Mouse (Mus musculus): ENCODE results near the gene Tada1.

Gene Tada1

DNA sequence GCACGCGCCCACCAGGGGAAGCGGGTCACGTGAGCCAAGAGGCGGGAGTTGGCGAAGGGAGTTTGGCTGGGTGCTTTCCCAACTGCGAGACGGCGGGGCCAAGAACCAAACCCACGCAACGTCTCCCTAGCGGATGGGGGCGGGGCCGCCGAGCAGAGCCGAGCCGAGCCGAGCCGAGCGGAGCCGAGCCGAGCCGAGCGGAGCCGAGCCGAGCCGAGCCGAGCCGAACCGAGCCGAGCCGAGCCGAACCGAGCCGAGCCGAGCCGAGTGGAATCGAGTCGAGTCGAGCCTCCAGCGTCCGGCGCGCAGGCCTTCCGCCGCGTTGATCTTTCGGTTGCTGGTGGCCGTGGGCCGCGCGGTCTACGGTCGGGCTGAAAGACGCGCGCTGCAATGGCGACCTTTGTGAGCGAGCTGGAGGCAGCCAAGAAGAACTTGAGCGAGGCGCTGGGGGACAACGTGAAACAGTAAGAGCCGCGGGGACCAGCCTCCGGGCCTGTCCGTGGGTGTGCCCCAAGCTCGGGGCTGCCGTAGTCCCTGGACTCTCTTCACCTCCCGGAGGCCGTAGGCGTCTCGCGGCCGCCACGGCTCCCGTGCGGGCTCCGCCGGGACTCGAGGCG is at the start of gene Tada1:
TSS of gene Tada1 (plus strand) at position 85 of the 617 bp plus-strand sequence.
- peak; percentile 91 for DNase-seq (ENCODE audit: low spot score)

- no peak for DNase-seq (ENCODE audit: low spot score)
These were observed 48.1 kb upstream of the Tada1 start for GRCm38 (mm10) chr1:166330752-166331151.

DNA sequence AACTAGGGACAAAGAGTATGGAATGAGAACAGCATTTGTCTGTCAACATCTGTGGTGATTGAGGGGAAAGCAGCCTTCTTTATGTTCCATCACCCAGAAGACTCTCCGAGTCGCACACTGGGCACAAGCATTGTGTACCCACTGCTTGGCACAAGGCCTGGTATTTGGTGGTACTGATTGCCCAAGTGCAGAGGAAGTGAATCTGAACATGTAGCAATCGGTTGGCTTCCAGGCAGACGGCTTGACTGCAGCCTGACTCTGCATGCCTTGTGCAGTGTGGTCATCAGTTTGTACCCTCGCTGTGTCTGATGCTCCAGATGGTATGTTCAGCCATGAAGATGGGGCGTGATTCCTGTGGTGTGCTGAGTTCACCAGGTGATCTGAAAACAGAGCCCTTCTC is 39.8 kb upstream of the Tada1 start:
- DNase-seq (ENCODE audit: low spot score), result no peak

- DNase-seq (ENCODE audit: low spot score), result no peak
These were observed 36.8 kb upstream of the Tada1 start for GRCm38 (mm10) chr1:166342060-166342459.

- no peak for DNase-seq (ENCODE audit: low spot score)
These were observed 36.4 kb upstream of the Tada1 start for GRCm38 (mm10) chr1:166342539-166342938.

- DNase-seq (ENCODE audit: low spot score), result no peak
These were observed 35.3 kb upstream of the Tada1 start for GRCm38 (mm10) chr1:166343586-166343985.

DNA sequence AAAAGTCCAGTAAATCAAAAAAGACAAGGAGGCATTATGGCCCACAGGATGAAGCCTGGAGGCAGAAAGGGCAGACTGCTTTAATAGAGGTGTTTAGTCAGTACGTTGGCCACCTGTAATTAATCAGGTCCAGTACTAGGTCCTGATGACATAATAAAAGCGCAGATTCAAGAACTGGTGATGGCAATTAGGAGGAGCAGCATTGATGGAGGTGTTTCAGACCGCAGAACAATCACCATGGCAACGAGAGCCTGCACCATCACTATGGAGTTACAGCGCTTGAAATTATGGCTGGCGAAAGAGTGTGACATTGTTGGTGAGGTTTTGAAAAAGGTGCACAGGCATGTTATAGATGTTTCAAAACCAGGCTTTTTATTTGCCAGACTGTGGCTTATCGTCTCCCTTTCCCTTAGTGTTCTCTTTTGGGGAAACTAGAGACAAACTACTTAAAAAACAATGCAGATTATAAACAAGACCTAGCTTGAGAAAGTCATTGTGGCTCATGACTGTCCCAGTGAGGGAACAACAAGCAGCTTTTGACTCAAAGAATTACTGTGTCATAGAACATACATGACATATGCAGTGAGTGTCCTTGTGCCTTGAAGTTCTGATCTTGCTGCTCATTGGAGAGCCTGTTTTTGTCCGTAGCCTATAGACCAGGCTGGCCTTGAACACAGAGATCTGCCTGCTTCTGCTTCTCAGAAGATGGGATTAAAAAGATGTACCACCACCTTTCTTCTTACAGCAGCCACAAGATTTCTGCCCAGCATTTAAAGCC is 34.4 kb upstream of the Tada1 start:
- no peak for DNase-seq (ENCODE audit: low spot score)

GRCm38 (mm10) chr1:166345602-166346001 is 33.3 kb upstream of the Tada1 start:
- DNase-seq (ENCODE audit: low spot score), result no peak

DNA sequence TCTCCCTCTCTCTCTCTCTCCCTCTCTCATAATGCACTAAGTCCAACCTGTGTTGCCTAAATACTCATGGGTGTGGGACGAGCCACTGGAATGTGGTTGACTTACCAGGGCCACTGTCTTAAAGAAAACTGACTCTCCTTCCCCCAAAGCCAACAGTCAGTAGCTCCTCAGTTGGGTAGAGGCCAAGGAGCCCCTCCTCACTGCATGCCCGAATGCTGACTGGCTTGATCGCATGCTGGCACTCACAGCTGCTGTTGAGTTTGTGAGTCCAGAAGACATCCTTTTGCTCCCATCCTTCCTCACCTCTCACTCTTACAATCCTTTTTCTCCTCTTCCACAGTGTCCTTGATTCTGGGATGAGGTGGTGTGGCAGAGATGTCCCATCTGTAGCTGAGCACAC is 32.0 kb upstream of the Tada1 start:
- no peak for DNase-seq (ENCODE audit: low spot score)

- no peak for DNase-seq (ENCODE audit: low spot score)
These were observed 29.6 kb upstream of the Tada1 start for GRCm38 (mm10) chr1:166349341-166349740.

DNA sequence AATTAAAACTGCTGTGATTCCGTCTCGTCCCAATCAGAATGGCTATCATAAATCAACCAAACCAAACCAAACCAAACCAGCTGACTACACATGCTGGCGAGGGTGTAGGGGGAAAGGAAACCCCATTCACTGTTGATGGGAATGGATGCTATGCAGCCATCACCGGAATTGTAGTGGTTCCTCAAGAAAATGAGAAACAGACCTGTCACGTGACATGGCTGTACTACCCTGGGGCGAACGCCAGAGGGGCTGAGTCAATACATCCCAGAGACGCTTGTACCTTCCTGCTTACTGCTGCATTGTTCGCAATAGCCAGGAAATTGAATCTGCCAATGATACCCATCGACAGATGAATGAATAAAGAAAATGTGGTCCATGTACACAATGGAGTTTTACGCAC is 29.1 kb upstream of the Tada1 start:
- no peak for DNase-seq (ENCODE audit: low spot score)

- peak; percentile 71 for DNase-seq (ENCODE audit: low spot score)
These were observed 18.6 kb upstream of the Tada1 start for GRCm38 (mm10) chr1:166360157-166360855.

- no peak for DNase-seq (ENCODE audit: low spot score)
These were observed 18.0 kb upstream of the Tada1 start for GRCm38 (mm10) chr1:166360896-166361295.

- no peak for DNase-seq (ENCODE audit: low spot score)
These were observed 17.1 kb upstream of the Tada1 start for GRCm38 (mm10) chr1:166361842-166362241.

- DNase-seq (ENCODE audit: low spot score), result no peak
These were observed 16.2 kb upstream of the Tada1 start for GRCm38 (mm10) chr1:166362659-166363058.

GRCm38 (mm10) chr1:166363122-166363521 is 15.8 kb upstream of the Tada1 start:
- DNase-seq (ENCODE audit: low spot score), result no peak

GRCm38 (mm10) chr1:166377171-166377570 is 1.7 kb upstream of the Tada1 start:
- DNase-seq (ENCODE audit: low spot score), result no peak

GRCm38 (mm10) chr1:166378431-166379012 is 375 bp upstream of the Tada1 start:
- no peak for DNase-seq (ENCODE audit: low spot score)

- DNase-seq (ENCODE audit: low spot score), result peak; percentile 74
These were observed 834 bp downstream of the Tada1 start for GRCm38 (mm10) chr1:166379630-166380231.

DNA sequence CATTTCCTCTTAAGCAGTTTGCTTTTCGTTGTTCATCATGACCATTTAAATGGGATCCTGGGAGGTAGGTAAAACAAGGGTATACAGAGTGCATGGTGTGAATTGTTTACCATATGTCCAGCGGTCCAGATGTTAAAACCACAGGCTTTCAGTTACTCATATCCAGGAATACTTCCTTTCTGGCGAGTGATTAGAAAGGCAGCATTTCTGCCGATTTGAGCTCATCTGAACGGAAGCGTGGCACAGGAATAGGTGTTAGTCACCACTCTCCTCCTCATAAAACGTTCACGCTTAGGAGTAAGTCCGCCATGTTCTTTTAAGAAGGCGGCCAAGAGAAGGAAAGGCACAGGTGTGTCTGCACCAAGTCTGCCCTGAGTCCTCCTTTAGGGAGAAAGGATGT is 2.4 kb downstream of the Tada1 start:
- no peak for DNase-seq (ENCODE audit: low spot score)

GRCm38 (mm10) chr1:166381821-166382220 is 2.9 kb downstream of the Tada1 start:
- DNase-seq (ENCODE audit: low spot score), result no peak

DNA sequence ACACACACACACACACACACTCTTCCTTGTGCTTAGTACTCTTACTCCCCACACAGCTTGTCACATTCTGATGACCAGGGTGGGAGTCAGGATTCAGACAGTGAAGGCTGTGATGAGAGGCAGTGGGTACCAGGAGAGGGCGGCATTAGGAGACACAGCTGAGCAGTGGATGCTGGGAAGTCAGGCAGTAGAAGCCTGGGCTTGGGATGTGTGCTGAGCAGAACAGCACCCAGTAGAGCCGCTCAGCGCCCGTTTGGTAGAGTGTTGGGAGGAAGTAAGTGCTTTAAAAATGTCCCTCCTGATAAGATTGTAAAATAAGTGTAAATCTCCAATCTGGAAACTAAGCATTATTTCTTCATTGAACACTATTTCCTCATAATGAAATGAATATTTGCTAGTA is 3.7 kb downstream of the Tada1 start:
- no peak for DNase-seq (ENCODE audit: low spot score)
